Mouse (Mus musculus): Measurements from ENCODE around the gene Ltf.
A peak's percentile ranks its signal among the peaks of the same experiment; 100 is the strongest.

Ltf gene

GRCm38 (mm10) chr9:111033717-111034116, 14.6 kb downstream of the Ltf start:
- peak; percentile 30 for DNase-seq (ENCODE audit: low read depth, low spot score)

- no peak for DNase-seq (ENCODE audit: low read depth, low spot score)
These were observed 20.9 kb downstream of the Ltf start for GRCm38 (mm10) chr9:111039966-111040365.

DNA sequence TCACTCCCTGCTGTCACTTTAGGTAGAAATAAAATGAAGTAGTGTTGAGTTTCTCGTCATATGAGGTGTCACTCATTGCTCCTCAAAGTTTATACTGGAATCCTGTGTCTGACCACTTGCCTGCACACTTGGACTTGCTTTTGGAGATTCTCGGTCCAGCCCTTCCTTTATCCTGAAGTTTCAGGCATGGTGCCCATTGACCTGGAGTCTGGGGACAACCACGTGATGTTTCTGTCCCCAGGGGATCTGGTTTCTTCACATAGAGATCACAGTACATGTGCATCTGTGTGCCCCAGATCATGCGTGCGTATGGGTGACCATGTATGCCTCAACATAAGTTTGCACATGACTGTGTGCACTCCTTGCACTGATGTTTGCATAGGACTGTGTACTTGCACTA, 23.2 kb downstream of the Ltf start:
- no peak for DNase-seq (ENCODE audit: low read depth, low spot score)

DNA sequence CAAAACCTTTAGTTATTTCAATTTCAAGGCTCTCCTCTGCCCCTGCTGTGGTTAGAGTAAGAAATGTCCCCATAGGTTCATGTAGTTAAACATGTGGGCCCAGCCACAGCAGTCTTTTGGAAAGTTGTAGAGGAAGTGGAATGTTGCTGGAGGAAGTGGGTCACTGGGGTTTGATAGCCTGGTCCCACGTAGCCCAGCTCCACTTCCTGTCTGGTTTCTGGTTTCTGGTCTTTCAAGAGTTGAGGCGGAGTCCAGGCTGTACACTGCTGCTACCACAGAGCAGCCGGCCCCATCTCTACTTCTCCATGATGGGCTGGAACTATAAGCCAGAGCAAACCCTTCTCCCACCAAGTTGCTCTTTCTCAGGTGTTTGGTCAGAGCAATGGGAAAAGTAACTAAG, 27.2 kb downstream of the Ltf start:
- peak; percentile 20 for DNase-seq (ENCODE audit: low read depth, low spot score)

- DNase-seq (ENCODE audit: low read depth, low spot score), result no peak
These were observed 28.2 kb downstream of the Ltf start for GRCm38 (mm10) chr9:111047266-111047665.

GRCm38 (mm10) chr9:111048452-111048851, 29.4 kb downstream of the Ltf start:
- no peak for DNase-seq (ENCODE audit: low read depth, low spot score)

GRCm38 (mm10) chr9:111054923-111055322, 35.9 kb downstream of the Ltf start:
- DNase-seq (ENCODE audit: low read depth, low spot score), result no peak

GRCm38 (mm10) chr9:111055800-111056518, 36.9 kb downstream of the Ltf start:
- DNase-seq (ENCODE audit: low read depth, low spot score), result no peak

DNA sequence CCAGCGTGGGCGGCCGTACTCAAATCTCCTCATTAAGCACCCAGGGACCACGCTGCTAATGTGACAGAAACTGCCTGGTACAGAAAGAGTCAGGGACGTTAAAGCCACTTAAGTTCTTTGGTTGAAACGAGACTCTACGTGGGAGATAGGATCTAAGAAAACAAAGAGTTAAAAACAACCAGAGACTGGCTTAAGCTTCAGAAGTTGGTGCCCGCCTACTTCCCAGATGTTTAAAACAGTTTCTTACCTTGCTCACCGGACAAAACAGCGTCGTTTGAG, 37.4 kb downstream of the Ltf start:
- DNase-seq (ENCODE audit: low read depth, low spot score), result peak; percentile 46

GRCm38 (mm10) chr9:111056798-111057543, 37.9 kb downstream of the Ltf start, which contains the start of gene Ccrl2:
Ccrl2 (minus strand) TSS chr9:111057519.
- peak; percentile 55 for DNase-seq (ENCODE audit: low read depth, low spot score)

DNA sequence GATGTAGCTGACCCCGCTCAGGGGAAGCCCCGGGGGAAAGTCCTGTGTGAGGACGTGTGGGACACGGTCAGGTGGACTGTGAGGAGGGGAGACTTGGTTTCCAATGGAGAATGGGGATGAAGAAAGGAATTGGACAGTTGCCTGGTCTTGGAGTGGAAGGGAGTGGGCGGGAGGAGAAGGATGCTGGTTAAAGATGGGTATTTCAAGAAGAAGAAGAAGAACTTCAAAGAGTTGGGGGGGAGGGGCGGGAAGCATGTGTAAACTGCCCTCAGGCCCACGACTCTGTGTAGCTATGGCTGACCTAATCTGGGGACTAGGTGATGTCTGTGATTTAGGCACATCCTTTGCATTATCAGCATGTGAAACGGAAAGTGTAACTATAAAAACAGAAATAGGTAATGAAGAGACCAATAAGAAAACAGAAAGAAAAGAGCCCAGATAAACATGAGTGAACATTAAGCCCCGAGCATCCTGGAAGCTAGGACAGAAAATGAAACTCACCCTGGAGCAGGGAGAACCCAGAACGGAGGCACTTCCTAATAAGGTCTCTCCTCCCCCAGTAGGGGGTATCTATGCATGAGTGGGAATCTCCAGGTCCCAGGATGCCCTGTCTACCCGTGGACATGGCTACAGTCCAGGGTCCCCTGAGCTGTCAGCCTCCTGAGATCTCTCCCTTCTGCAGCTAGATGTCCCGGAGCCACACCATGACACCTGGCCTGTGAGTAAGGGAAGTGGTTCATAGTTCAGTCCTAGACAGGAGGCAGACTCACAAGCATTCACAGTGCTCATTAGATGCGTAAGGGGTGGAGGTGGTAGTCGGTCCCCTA, 38.7 kb downstream of the Ltf start:
- peak; percentile 50 for DNase-seq (ENCODE audit: low read depth, low spot score)

DNA sequence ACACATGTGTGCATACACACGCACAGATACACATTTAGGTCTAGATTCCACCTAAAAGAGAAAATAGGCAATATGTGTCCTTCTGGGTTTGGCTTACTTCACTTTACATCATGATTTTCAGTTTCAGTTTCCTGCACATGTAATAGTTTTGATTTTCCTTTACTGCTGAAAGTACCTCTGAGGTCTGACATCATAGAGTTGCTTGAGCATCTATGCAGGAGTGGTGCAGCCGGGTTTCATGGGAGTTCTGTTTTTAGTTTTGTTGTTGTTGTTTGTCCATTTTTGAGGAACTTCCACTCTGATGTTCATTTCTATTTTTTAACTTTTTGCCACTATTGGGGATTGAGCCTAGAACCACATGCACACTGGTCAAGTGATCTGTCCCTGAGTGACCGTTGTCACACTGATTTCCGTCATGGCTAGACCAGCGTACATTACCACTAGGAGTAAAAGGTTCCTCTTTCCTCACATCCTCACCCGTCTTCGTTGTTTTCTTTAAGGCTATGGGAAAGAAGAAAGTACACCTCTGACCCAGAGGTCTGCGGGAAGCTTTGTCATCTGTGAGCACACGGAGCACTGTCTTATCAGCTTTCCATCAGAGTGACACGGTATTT, 40.0 kb downstream of the Ltf start:
- DNase-seq (ENCODE audit: low read depth, low spot score), result no peak

DNA sequence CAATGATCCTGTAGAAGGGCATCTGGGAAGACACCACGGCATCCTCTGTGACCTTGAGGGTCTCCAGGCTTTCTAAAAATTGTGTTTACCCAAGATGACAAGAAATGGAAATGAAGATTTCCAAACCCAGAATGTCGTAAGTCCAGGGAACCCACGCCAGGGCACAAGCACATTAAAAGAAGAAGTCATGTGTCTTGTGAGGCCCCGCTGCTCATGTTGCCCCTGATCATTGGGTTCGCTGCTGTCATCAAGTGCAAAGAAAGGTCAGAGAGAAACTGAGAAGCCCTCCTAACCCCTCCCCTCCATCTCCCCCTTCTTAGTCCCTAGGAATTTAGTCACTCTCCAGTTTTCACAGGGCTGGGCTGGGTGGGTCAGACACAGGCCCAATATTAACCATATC, 43.8 kb downstream of the Ltf start:
- DNase-seq (ENCODE audit: low read depth, low spot score), result peak; percentile 26

GRCm38 (mm10) chr9:111067052-111067451, 48.0 kb downstream of the Ltf start:
- DNase-seq (ENCODE audit: low read depth, low spot score), result no peak

DNA sequence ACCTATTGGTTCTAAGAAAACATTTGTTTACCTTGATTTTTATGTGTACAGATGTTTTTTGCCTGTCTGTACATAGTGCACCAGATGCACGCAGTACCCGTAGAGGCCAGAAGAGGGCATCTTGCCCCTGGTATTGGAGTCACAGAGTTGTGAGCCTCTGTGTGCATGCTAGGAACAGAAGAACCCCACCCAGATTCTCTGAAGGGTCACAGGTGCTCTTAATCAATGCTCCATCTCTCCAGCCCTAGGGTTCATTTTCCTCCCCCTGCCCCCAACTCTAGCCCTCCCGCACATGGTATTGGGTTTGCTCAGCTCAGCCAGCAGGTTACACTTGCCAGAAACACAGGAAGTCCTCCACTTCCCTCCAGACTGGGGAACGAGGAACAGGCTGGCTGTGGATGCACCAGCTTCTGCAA, 51.5 kb downstream of the Ltf start:
- DNase-seq (ENCODE audit: low read depth, low spot score), result peak; percentile 71

GRCm38 (mm10) chr9:111072175-111072574, 53.1 kb downstream of the Ltf start:
- DNase-seq (ENCODE audit: low read depth, low spot score), result no peak

DNA sequence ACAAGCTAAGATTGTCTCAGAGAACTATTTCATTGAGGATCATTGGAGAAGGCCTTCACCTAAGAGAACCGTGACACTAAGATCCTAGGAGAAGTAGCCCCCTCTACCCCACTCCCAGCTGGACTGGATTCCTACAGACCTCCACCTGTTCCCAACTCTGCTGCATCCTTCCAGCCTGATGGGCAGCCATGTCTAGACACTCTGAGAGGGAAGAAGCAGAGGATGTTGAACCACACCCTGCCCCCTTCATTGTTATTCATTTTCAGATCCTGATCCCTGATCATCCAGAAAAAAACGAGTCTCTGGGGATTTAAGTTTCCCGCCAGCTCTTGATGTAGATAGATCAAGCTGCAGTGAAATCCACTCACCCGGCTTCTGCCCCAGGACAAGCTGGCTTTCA, 53.9 kb downstream of the Ltf start:
- DNase-seq (ENCODE audit: low read depth, low spot score), result no peak

DNA sequence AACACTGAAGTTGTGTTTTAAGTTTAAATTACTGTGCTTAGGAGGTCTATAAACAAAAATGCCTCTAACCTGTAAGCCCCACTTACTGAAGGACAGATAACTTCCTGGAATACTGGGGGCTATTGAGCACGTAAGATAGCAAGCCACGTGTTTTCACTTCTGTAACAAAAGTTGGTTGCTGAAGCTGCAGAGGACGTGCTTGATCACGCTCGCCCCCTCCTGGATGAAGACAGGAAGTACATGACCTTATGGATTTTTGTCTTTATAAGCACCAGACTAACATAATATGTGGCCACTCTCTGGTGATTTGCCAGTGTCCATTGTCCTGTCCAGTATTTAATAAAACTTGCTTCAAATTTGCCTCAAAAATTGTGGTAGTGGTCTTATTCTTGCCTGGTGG, 58.7 kb downstream of the Ltf start:
- peak; percentile 52 for DNase-seq (ENCODE audit: low read depth, low spot score)

- peak; percentile 26 for DNase-seq (ENCODE audit: low read depth, low spot score)
These were observed 61.7 kb downstream of the Ltf start for GRCm38 (mm10) chr9:111080801-111081200.

- DNase-seq (ENCODE audit: low read depth, low spot score), result no peak
These were observed 62.7 kb downstream of the Ltf start for GRCm38 (mm10) chr9:111081765-111082164.

GRCm38 (mm10) chr9:111085329-111085728, 66.3 kb downstream of the Ltf start:
- no peak for DNase-seq (ENCODE audit: low read depth, low spot score)

- DNase-seq (ENCODE audit: low read depth, low spot score), result no peak
These were observed 67.1 kb downstream of the Ltf start for GRCm38 (mm10) chr9:111086137-111086536.
